Mouse (Mus musculus) embryo, embryonic 10.5 days (tissue): Measurements from ENCODE around the gene Coq2.

Experiments used
- DNase-seq: peaks from one replicate; pipeline ENCODE4 v3.0.0-alpha.2; 2015; ENCODE audit warnings: low spot score

The Coq2 gene

GRCm38 (mm10) chr5:100674711-100675376 is at the start of gene Coq2:
Gene Coq2, minus strand, starts transcription at chr5:100675140.
- DNase-seq: peak; percentile 95

GRCm38 (mm10) chr5:100719235-100720088 is 44.5 kb upstream of the Coq2 start, which contains the start of gene Hpse:
Gene Hpse, minus strand, starts transcription at chr5:100719716.
- DNase-seq: peak; percentile 62

GRCm38 (mm10) chr5:100716762-100717161 is 41.8 kb upstream of the Coq2 start:
- no peak for DNase-seq

DNA sequence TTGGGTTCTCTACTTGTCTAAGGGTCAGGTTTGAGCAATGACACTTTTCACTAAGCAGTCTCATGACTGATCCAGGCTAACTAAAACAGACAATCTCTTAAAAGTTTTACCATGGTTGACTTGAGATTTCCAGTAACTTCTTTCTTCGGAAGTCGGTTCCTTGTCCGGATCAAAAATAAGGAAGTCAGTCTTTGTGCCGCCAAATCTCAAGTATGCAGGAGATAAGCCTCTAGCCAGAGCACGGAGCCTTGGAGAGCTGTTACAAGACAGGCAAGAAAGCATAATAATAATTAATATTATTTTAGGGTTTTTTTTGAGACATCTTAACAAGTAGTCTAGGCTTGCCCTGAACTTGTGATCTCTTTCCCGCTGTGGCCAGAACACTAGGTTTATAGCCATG is 36.3 kb upstream of the Coq2 start:
- no peak for DNase-seq

DNA sequence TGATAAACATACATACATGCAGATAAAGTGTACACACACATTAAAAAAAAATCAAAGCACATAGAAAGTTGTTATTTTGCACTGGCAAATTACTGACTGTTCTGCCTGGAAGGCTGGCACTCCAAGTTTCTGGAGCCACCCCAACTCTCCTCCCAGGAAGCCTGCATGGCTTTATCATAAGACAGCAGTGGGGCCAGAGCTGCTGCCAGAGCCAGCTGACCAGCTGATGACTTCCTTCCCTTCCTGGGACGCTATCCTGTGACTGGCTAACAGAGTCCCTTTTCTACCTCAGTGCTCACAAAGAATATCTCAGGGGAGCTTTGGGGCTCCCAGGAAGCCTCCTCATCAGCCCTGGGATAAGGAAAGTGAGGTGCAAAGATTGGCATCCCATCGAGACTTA is 35.1 kb upstream of the Coq2 start:
- no peak for DNase-seq

- no peak for DNase-seq
Observed at GRCm38 (mm10) chr5:100709035-100709434, 34.1 kb upstream of the Coq2 start.

GRCm38 (mm10) chr5:100706675-100707074 is 31.7 kb upstream of the Coq2 start:
- peak; percentile 18 for DNase-seq

- no peak for DNase-seq
Observed at GRCm38 (mm10) chr5:100704272-100704671, 29.3 kb upstream of the Coq2 start.

DNA sequence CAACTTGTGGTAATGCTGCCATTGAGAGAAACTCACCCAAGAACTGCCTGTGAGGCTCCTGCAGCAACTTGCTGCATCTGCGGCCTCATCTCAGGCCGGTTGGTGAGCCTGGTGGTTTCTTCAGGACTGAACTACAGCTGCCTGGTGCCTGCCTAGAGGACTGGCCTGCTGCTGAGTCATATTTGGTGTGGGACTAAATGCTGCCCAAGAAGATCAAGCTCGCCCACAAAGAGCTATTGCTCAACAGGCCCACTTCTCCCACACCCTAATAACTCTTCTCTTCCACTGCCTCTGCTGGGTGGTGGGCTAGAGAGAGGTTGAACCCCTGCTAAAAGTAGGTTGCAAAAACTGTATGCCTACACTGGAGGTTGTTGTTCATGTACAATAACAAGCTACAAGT is 27.4 kb upstream of the Coq2 start:
- no peak for DNase-seq

GRCm38 (mm10) chr5:100700861-100701620 is 26.1 kb upstream of the Coq2 start:
- no peak for DNase-seq

DNA sequence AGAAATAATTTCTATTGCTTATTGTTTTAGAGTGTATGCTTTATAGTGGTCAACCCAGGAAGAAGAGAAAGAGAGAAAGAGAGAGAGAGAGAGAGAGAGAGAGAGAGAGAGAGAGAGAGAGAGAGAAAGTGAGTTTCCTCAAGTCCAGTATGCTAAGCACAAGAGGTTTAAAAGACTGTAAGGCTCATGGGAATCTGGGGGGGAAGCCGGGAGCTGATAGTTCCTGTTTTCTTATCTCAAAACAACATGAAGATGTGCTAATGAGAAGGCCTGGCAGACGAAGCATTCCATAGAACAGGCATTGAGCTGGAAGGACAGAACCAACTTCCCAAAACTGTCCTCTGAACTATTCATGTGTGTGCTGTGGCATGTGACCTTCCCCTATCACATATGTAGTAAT is 22.9 kb upstream of the Coq2 start:
- DNase-seq: no peak

DNA sequence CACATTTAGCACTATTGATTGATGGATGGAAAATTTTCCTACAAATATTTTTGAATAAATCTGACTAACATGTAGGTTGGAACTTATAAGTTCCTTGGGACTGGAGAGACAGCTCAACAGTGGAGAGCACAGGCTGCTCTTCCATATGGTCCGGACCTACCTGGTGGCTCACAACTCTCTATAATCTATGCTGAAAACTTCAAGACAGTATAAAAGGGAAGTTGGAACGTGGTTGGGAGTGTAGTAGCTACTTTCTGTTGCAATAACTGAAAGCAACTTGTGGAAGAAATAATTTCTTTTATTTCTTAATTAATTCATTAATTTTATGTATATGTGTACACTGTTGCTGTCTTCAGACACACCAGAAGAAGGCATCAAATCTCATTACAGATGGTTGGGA is 22.5 kb upstream of the Coq2 start:
- no peak for DNase-seq

GRCm38 (mm10) chr5:100685631-100686030 is 10.7 kb upstream of the Coq2 start:
- no peak for DNase-seq

- DNase-seq: no peak
Observed at GRCm38 (mm10) chr5:100680542-100680933, 5.6 kb upstream of the Coq2 start.

DNA sequence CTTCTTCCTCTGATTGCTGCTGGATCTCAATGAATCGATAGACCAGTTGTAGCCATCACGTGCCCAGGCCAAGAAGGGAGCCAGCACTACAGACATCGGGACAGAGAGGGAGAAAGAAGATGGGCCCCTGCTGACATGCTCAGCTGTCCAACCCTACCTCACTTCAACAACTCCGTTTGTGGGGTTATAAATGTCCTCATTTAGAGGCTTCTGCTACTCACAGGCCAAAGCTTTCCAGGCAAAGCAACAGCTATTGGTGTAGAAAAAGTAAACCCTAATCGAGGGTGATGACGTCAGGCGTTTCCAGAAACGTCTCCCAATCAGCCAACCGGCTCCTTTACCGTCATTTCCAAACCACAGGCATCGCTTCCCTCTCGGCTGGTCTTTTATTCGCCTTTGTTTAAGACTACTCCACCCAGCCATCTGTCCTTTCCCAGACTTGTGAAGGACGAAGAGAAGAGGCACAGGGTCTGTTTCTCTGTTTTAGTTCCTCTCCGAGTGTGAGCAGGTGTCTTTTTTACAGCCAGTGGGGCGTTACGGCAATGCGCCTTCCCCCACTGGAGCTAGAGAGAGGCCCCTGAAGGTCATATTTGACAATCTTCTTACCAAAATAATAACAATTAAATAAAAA is 5.1 kb upstream of the Coq2 start:
- DNase-seq: no peak

GRCm38 (mm10) chr5:100673745-100674486 is 1.0 kb downstream of the Coq2 start:
- peak; percentile 90 for DNase-seq

DNA sequence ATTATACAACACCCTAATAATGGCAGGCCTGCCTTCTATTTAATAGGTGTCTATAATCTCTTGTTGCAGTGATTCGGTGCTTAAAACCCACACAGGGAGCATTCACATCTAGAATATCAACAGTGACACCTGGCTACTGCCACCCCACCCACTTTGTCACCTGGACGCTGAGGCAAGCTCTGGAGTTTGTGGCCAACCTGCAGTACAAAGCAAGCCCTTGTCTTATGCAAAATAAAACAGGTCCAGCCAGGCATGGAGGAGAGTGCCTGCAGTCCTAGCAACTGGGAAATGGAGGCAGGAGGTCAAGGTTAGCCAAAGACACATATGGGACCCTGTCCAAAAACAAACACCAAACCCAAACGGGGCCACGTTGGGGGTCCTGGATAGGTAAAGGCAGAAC is 2.5 kb downstream of the Coq2 start:
- no peak for DNase-seq

DNA sequence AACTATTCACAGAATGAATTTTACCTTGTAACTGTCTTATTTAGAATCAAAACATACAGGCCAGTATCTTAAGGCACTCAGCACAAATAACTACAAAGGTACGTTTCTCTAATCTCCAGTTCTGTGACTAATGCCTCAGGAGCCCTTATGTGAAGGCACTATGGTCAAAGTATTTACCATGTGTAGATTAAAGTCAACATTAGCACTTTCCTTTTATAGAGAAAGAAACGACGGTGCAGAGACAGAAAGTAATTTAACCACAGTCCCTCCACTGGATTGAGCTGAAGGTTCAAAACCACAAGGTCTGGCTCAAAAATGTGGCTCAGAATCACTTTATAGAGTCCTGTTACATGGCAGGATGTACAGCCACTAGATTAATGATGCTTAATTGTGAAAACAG is 3.0 kb downstream of the Coq2 start:
- DNase-seq: no peak

DNA sequence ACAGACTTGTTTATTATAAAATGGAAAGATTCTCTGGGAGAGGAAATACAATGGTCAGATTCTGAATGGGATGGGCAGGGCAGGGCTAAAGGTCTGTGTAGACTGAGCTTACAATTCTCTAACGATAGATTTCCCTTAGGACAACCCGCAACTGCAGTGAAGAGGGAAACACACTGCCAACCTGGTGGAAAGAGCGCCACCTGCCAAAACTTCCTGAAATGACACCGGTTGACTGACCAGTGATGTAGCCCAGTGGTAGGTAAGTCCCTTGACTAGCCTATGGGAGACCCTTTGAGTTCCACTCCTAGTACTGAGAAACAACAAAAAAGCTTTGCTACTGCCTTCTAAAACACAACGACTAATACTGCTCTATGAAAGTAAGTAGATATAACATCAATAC is 3.5 kb downstream of the Coq2 start:
- peak; percentile 71 for DNase-seq

GRCm38 (mm10) chr5:100666965-100667364 is 8.0 kb downstream of the Coq2 start:
- no peak for DNase-seq

DNA sequence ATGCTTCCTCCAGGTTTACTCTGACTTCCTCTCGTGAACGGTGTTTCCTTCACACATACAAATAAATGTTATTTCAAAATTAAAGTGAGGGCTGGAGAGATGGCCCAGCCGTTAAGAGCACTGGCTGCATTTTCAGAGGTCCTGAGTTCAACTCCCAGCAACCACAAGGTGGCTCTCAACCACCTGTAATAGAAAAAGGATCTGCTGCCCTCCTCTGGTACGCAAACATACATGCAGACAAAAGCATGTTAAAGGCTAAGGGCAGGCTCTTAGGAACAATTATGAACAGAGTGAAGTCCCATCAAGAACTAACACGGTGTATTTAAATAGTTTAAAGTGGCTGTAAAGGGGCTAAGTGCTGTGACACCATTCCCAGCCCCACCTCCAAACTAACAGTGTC is 11.1 kb downstream of the Coq2 start:
- peak; percentile 44 for DNase-seq

DNA sequence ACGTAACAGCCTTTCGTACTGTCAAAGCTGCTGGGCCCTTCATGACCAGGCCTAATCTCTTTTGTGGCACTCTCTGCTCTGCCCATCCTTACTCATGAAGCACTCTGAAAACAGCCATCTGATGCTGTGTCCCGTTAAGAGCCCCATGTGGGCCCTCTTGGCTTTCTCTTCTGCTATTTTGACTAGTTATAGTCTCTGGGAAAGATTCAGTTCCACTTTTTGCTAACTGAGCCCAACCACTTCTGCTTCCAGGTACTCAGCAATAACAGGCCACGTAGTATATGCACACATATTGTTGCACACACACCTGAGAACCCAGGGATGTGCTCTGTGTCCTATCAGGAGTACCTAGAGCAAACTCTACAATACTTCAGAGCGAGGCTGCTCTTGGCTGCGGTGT is 11.9 kb downstream of the Coq2 start:
- no peak for DNase-seq
